Mouse (Mus musculus) stomach, embryonic 14.5 days (tissue): ENCODE data around the gene Dab1. TPM values are rescaled to one million over a fixed set of nuclear protein-coding genes. Genes with fewer than 3 reads are reported as not detected.

Experiments used
- ATAC-seq: fragments of 200-750 bp; cut with Nextera tagmentation; 2 replicates; pipeline ENCODE4 v1.8.0; 2017; ENCODE audit warnings: low read depth, moderate TSS enrichment; ENCODE audit not compliant: insufficient number of reproducible peaks, insufficient read depth, low FRiP score
- H3K27ac ChIP-seq: fragments of 300-500 bp; sonication (generic); 2 replicates; pipeline ENCODE4 v1.5.1; 2014; ENCODE audit warnings: mild to moderate bottlenecking, low read length, moderate library complexity, mixed read lengths
- H3K27me3 ChIP-seq: fragments of 300-500 bp; sonication (generic); 2 replicates; pipeline ENCODE4 v1.6.1; 2014; ENCODE audit warnings: low read length, control low read depth, mixed read lengths; ENCODE audit not compliant: control insufficient read depth, insufficient read depth
- H3K36me3 ChIP-seq: fragments of 300-500 bp; sonication (generic); 2 replicates; pipeline ENCODE4 v1.6.1; 2014; ENCODE audit warnings: mild to moderate bottlenecking, control low read depth, low read length, moderate library complexity, mixed read lengths; ENCODE audit not compliant: control insufficient read depth, insufficient read depth
- H3K4me1 ChIP-seq: fragments of 300-500 bp; sonication (generic); 2 replicates; pipeline ENCODE4 v1.6.1; 2014; ENCODE audit warnings: low read length, control low read depth, mixed read lengths; ENCODE audit not compliant: control insufficient read depth, insufficient read depth
- H3K4me2 ChIP-seq: fragments of 300-500 bp; sonication (generic); replicated peaks from 2 replicates; pipeline ENCODE4 v1.6.1; 2014; ENCODE audit warnings: low read depth, low read length, control low read depth
- H3K4me3 ChIP-seq: fragments of 300-500 bp; sonication (generic); 2 replicates; pipeline ENCODE4 v1.5.1; 2014; ENCODE audit warnings: low read depth, low read length, control low read depth
- H3K9ac ChIP-seq: fragments of 300-500 bp; sonication (generic); replicated peaks from 2 replicates; pipeline ENCODE4 v1.6.1; 2014; ENCODE audit warnings: low read depth, mild to moderate bottlenecking, control low read depth, low read length, moderate library complexity, mixed read lengths
- H3K9me3 ChIP-seq: fragments of 300-500 bp; sonication (generic); 2 replicates; pipeline ENCODE4 v1.6.1; 2016; ENCODE audit warnings: low read depth, low read length, control low read depth; ENCODE audit not compliant: control insufficient read depth
- WGBS: fragments of 180-500 bp; shearing (Covaris S2); extraction: QIAGEN DNeasy Blood & Tissue Kit; methylation state at CpG from one replicate; pipeline ENCODE4 v1.1.7; 2014; 5-methylcytosine and 5-hydroxymethylcytosine counted together
- polyA plus RNA-seq: library from polyadenylated mRNA; unstranded; fragments of >200 nt; fragmentation: Nextera tagmentation; extraction: Ambion mirVana; gene quantifications from 2 replicates; pipeline ENCODE4 v1.2.1, GENCODE M21; 2014

The Dab1 gene
- polyA plus RNA-seq, 1 experiment from 2014 or later: 8.5 TPM

DNA sequence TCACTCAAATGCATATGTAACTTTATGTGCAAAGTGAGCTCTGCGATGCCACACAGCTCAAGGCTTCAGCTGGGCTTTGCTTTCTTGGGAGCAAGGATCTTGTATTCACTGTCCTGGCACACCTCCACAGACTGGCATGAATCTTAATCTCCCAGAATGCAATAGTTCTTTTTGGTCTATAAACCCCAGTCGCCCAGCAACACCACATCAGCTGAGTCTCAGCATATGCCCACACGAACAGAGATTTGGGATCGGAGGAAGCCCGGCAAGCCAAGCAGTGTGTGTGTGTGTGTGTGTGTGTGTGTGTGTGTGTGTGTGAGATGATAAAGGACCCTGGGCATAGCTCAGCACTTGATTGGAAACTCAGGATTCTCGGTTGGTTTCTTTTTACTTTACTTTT lies 177.3 kb downstream of the Dab1 start:
- H3K4me2 ChIP-seq: no peak overlapping the region
- no peaks in the 10 kb centered on the region for H3K36me3 ChIP-seq
- no peak overlapping the region for H3K27ac ChIP-seq
- no peaks in the 10 kb centered on the region for H3K27me3 ChIP-seq
- H3K9ac ChIP-seq: no peak overlapping the region
- no peak for ATAC-seq
- H3K4me1 ChIP-seq: peaks cover 6% of the 10 kb centered on the region; the same call in 1 of the 2 replicates
- H3K4me3 ChIP-seq: no peak overlapping the region
- no peaks in the 10 kb centered on the region for H3K9me3 ChIP-seq
- 78% methylated on average over 6 of the region's 6 CpGs for WGBS

GRCm38 (mm10) chr4:103802439-103802838 lies 183.3 kb downstream of the Dab1 start:
- ATAC-seq: no peak
- no peak overlapping the region for H3K27ac ChIP-seq
- H3K36me3 ChIP-seq: no peaks in the 10 kb centered on the region
- no peaks in the 10 kb centered on the region for H3K9me3 ChIP-seq
- H3K4me1 ChIP-seq: no peaks in the 10 kb centered on the region
- H3K4me3 ChIP-seq: no peak overlapping the region
- 85% methylated on average over 4 of the region's 4 CpGs for WGBS
- no peaks in the 10 kb centered on the region for H3K27me3 ChIP-seq
- no peak overlapping the region for H3K9ac ChIP-seq
- H3K4me2 ChIP-seq: no peak overlapping the region

- WGBS: 52% methylated on average over 1 of the region's 1 CpGs
- no peak overlapping the region for H3K9ac ChIP-seq
- H3K27me3 ChIP-seq: no peaks in the 10 kb centered on the region
- H3K4me3 ChIP-seq: no peak overlapping the region
- no peaks in the 10 kb centered on the region for H3K36me3 ChIP-seq
- H3K27ac ChIP-seq: no peak overlapping the region
- no peak overlapping the region for H3K4me2 ChIP-seq
- ATAC-seq: no peak
- no peaks in the 10 kb centered on the region for H3K4me1 ChIP-seq
- H3K9me3 ChIP-seq: no peaks in the 10 kb centered on the region
These were observed 185.3 kb downstream of the Dab1 start for GRCm38 (mm10) chr4:103804461-103804860.

DNA sequence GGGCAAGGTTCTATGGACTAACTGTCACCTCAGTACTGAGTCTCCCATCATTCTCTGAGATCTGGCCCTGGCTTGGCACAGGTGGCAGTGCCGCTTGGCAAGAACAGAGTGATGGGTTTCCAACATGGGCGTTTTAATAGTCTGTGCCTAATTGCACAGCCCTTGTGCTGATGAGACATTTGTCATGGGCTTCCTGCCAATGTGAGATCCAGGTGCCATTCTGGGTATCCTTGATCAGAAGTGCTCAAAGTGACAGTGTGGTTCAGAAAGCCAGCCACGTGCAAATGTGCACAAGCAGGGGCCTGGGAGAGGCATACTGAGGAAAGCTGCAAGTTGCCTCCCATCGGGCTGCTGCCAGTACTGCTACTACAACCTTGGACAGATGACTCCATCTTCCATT lies 203.5 kb downstream of the Dab1 start:
- Histone ChIP-seq H3K9ac (no peak overlapping the region), H3K4me2 (no peak overlapping the region), H3K36me3 (no peaks in the 10 kb centered on the region), H3K27me3 (no peaks in the 10 kb centered on the region), H3K27ac (no peak overlapping the region), H3K4me3 (no peak overlapping the region), H3K4me1 (no peaks in the 10 kb centered on the region), H3K9me3 (no peaks in the 10 kb centered on the region)
- 82% methylated on average over 4 of the region's 4 CpGs for WGBS
- ATAC-seq: no peak

DNA sequence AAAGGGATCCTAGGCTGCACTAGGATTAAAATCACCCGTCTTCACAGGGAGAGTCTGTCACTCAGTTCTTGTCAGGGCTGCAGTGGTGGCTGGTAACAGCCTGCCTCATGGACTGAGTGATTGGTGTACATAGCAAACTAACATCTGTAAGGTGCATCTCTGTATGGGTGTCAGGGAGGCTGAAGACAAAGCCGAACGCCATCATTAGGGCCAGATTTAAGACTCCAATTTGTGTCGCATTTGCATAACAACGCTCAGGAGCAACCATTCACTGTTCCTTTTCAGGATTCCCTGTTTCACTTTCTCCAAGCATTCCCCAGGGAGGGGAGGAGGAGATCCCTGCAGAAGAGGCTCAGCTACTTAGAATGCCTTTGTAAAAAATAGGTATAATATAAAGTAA lies 219.2 kb downstream of the Dab1 start:
- WGBS: 52% methylated on average over 5 of the region's 5 CpGs
- ATAC-seq: no peak
- no peak overlapping the region for H3K9ac ChIP-seq

DNA sequence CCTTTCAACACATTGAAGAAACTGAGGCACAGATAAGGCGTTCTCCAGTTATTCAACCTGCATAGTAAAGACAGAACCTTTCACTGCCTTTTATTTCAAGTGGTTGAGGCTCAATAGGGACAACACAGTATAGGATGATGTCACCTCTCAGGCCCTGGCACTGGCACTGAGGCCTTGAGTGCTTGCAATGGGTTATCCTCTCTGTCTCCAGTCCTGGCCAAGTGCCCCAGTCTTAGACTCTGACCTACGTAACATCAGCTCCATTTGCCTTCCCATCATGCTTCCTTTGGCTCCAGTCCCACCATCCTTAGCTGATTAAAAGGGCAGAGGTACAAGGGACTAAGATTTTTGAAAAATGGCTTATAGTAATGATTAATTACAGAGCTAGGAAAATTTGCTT lies 220.4 kb downstream of the Dab1 start:
- H3K27ac ChIP-seq: no peak overlapping the region
- no peak overlapping the region for H3K4me2 ChIP-seq
- 92% methylated on average over 2 of the region's 2 CpGs for WGBS
- no peaks in the 10 kb centered on the region for H3K36me3 ChIP-seq
- H3K9ac ChIP-seq: no peak overlapping the region
- H3K4me1 ChIP-seq: 0 out of 2 replicates have a peak, but pooled peaks cover 3% of the 10 kb centered on the region
- H3K4me3 ChIP-seq: no peak overlapping the region
- no peaks in the 10 kb centered on the region for H3K27me3 ChIP-seq
- no peak for ATAC-seq
- H3K9me3 ChIP-seq: no peaks in the 10 kb centered on the region

More for the DNA sequence above, 219.2 kb downstream of the Dab1 start:
- Histone ChIP-seq H3K4me1 (0 out of 2 replicates have a peak, but pooled peaks cover 3% of the 10 kb centered on the region), H3K36me3 (no peaks in the 10 kb centered on the region), H3K27ac (no peak overlapping the region), H3K4me3 (no peak overlapping the region), H3K4me2 (no peak overlapping the region), H3K27me3 (no peaks in the 10 kb centered on the region), H3K9me3 (no peaks in the 10 kb centered on the region)

DNA sequence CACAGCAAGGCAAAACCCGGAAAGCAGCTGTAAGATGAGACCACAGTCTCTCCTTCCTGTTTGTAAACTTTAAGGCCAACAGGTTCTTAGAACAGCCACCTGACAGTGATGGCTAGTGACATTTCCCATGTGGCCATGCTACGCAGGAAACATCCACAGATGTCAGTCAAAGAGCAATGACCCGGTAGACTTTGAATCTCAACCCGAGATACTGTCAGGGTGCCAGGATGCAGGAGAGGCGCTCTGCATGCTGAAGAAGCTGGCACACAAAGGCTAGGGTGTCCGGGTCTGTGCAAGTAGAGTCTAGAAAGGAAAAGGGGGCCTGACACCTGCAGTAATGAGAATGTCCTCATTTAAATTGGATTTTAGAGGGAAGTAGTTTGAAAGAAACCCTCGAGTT lies 222.0 kb downstream of the Dab1 start:
- Histone ChIP-seq H3K4me1 (0 out of 2 replicates have a peak, but pooled peaks cover 3% of the 10 kb centered on the region), H3K4me3 (no peak overlapping the region), H3K36me3 (no peaks in the 10 kb centered on the region), H3K27me3 (no peaks in the 10 kb centered on the region), H3K9ac (no peak overlapping the region), H3K9me3 (no peaks in the 10 kb centered on the region), H3K27ac (no peak overlapping the region), H3K4me2 (no peak overlapping the region)
- 46% methylated on average over 7 of the region's 7 CpGs for WGBS
- no peak for ATAC-seq

GRCm38 (mm10) chr4:103844635-103845034 lies 225.5 kb downstream of the Dab1 start:
- H3K9me3 ChIP-seq: no peaks in the 10 kb centered on the region
- 67% methylated on average over 7 of the region's 7 CpGs for WGBS
- no peak for ATAC-seq

DNA sequence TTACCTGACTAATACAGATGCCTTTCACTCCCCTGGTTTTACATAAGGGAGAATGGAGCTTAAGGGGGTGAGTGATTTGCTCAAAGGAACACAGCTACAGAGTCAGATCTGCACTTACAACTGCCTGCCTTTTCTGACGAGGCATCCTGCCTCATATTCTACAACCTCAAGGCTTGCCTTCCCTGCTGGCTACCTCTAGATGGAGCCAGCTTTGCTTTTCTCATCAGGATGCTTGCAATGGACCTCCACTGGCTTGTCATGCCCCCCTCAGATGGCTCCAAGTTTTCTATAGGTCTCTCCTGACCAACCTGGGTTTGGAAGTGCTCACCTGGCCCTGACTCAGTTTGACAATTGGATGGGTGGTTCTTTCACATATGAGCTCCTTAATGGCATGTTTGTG lies 238.0 kb downstream of the Dab1 start:
- Histone ChIP-seq H3K27ac (no peak overlapping the region), H3K4me1 (no peaks in the 10 kb centered on the region), H3K4me3 (no peak overlapping the region), H3K27me3 (no peaks in the 10 kb centered on the region), H3K4me2 (no peak overlapping the region), H3K9me3 (no peaks in the 10 kb centered on the region), H3K36me3 (no peaks in the 10 kb centered on the region), H3K9ac (no peak overlapping the region)
- ATAC-seq: no peak
- 13% methylated on average over 1 of the region's 1 CpGs for WGBS

More at GRCm38 (mm10) chr4:103844635-103845034, 225.5 kb downstream of the Dab1 start:
- Histone ChIP-seq H3K4me3 (no peak overlapping the region), H3K36me3 (no peaks in the 10 kb centered on the region), H3K9ac (no peak overlapping the region), H3K4me2 (no peak overlapping the region), H3K4me1 (0 out of 2 replicates have a peak, but pooled peaks cover 3% of the 10 kb centered on the region), H3K27ac (no peak overlapping the region), H3K27me3 (no peaks in the 10 kb centered on the region)
